Mouse (Mus musculus): ENCODE data around the gene Sik2.

DNA sequence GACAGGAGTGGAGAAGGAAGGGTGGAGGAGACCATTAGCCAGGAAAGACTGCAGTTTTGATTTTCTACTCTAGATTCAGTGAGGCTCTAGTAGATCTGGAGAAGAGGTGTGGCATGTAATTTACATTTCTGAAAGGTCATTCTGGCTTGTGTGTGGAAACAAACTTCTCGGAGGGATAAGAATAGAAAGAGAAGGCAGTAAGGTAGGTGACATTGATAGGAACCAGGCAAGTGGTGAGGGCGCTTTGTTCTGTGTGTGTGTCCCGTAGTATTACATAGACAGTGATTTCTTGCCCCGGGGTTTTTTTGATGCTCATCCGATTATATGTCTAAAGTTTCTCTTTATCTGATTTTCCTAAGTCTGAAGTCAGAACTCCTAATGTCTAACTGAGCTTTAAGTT is 144.0 kb downstream of the Sik2 start:
- TF ChIP-seq RCOR1 (conservative IDR thresholded peaks at IDR 0.05; ENCODE audit: low read depth, low read length) (no peak), POLR2A (IDR thresholded peaks at IDR 0.05; ENCODE audit: low read depth, low read length) (no peak), MAZ (IDR thresholded peaks at IDR 0.05; ENCODE audit: low read depth, low read length) (no peak), ELF1 (IDR thresholded peaks at IDR 0.05; ENCODE audit: low read depth, low read length) (no peak)
